Mouse (Mus musculus) adrenal gland, adult 2 months (tissue): ENCODE measurements at regions not wholly inside any gene's neighbourhood (a gene's known extent, or its start where the extent isn't known, plus 50 kb on each side); places are given as distances from the start of the nearest gene placed in this dataset.

Experiments
- DNase-seq: peaks from one replicate; pipeline ENCODE4 v3.0.0; 2021

DNA sequence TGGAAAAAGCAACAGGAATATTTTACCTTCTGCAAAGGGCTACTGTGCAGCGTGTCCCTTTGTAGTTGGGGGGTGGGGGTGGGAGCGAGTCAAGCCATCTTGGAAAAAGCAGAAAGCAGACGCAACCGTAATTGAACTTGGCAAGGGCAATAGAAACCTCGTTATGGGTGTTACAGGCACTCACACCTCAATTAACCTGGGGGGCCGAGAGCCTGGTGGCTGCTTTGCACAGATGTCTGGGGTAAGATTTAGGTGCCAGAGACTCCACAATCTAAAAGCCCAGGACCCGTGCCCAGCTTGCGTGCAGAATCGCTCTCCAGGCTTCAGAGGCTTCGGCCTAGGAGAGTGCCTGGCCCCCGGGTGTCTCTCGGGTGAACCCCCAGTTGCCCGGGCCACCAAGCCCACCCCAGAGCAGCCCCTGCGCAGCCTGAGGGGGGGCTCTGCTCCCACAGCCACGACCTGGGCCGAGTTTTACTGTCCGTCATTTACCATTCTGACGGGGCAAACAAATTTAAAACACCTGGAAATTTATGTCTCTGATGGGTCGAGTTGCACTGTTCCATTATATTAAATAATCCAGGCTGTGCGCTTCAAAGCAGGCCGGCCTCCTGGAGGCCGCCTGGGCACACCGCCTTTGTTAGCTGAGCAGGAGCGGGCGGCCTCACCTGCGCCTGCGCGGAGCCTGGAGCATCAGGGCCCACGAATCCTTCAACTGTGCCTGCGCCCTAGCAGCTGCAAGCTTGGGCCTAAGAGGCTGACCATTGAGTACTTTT lies 212.4 kb downstream of the Srbd1 start:
- DNase-seq, result no peak

DNA sequence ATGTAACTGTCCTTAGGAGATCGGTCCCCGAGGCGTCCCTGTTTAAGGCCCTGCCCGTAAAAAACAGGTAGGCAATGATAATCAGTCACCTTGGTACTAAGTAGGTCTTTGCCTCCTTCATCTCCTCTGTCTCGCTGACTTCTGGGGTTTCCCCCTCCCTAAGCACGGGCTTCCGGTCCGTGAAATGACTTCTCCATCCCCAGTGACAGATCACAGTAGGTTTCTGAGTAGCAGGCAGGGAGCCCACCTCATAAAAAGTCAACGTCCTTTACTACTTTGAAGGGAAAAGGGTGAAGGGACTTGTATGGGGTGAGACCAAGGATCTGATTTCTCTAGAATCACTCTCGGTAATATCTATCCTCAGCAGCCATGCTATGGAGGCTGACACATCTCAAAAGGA lies 213.0 kb downstream of the Srbd1 start:
- DNase-seq, result no peak

DNA sequence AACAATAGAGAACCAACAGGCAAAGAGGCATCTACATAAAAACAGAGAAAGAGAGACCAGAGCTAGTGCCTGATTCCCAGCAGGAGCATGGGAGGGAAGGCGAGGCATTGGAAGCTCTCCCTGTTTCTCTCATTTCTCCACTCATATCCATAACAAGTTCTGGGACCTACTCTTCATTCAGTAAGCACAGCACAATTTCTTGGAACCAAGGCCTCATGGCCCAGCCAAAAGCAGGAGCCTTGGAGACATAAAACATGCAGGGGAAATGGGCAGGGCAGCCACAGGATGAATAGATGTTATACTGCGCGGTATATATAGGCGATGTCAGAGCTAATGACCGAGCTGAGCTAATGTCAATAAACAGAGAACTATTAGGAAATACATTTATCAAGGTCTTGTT lies 214.2 kb downstream of the Srbd1 start:
- DNase-seq, result no peak

DNA sequence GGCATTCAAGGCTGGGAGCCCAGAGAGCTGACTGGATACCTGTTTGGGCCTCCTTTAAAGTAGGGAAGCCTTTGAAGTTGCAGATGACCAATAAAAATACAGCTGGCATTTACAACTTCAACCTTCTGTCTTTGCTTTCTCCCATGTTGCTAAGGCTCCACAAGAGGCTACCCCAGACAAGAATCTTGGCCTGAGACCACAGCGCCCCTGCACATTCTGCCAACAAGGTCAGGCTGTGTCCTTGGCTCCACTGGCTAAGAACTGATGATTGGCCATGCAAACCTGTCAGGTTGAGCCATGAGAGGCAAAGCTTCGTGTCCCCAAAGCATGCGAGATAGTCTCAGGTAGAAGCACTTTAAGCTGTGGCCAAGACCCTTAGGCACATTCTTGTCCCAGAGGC lies 214.6 kb downstream of the Srbd1 start:
- DNase-seq, result peak; percentile 10

DNA sequence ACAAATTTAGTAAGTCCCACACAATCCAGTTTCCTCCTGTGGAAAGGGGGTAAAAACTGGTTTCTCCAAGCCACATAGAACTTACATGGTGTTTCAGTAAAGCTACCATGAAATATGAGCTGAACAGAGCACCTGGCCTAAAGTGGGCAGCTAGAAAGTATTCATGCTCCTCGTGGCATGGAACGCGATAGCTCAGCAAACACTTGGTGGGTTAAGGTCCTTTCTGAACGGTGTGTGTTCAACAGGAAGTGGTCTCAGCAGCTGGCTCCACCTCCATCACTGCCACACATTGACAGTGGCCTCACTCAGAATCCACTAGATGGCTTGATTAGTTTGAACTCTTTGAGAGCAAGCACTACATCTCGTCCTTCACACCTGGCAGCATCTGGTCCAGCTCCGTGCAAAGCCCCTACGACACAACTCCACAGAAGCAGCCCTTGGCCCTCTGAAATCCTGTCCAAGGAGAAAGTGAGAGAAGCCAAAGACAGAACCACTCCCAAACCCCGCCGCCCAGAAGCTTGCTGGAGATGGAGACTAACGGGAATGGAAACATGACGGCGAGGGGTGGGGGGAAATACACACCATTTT lies 215.2 kb downstream of the Srbd1 start:
- DNase-seq, result no peak

DNA sequence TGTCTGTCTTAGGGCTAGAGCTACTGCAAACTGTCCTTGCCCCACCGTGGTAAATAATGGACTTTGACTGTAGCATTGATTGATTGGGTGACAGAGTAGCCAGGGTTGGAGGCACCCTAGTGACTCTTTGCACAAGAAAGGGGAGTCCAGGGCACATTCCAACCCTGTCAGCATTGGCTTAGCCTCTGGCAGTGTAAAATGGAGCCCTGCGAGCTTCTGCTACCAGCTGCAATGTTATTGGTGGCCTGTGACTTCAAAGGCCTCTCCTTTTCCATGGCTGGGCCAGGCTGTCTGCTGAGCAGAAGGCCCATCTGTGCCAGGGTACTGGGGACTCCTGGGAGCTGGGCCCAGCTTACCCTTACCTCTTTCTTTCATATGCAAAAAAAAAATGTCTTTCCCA lies 216.4 kb downstream of the Srbd1 start:
- peak; percentile 18 for DNase-seq

DNA sequence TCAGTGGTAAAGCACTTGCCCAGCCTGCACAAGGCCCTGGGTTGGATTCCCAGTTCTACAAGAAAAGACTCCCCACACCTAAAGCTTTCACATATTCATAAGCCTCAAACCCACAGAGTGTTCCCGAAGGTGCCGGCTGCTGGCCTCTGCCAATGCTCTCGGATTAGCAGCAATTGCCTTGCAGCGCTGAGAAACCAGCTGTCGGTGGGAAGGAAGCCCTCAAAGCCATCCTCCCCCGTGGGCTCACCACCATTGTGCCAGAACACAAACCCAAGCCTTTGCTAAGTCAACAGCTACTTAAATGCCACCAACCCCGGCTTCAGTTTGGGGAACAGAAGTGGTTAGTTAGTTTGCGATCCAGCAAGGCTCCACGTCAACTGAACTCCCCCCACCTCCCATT lies 217.7 kb downstream of the Srbd1 start:
- DNase-seq, result no peak

DNA sequence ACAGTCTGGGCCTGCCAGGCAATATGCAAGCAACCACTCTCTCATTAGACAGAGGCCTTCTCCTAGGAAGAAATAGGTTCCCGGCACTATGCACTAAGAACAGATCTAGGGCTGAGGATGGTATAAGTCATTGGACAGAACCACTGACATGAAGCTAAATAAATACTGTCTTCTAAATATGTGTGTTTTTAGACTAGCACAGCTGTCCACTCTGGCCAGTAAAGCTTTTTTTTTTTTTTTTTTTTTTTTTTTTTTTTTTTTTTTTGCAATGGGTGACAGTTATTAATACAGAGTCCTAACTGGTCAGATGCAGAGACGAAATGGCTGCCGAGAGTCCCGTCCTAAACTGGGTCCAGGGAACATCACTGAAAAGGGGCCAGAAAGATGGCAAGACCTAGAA lies 218.9 kb downstream of the Srbd1 start:
- DNase-seq, result no peak

DNA sequence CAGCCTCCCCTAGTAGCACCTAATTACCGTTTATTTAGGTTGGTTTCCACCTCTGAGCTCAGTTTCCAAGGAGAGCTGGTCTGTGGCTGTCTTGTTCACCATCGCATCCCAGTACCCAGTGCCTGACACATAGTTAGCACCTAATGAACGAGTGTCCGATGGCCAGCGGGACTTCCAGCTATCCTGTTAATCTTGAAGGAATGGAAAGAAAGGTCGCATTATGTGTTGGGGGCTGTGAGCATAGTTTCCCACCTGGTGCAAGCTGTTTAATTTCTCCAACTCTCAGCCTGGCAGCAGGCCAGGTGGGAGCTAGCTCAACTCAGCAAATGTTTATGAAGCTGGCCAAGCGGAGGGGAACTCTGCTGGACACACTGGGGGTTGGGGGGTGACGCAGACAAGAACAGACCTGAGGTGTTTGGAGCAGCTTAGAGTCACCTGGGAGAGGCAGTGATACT lies 223.7 kb downstream of the Srbd1 start:
- DNase-seq, result no peak

DNA sequence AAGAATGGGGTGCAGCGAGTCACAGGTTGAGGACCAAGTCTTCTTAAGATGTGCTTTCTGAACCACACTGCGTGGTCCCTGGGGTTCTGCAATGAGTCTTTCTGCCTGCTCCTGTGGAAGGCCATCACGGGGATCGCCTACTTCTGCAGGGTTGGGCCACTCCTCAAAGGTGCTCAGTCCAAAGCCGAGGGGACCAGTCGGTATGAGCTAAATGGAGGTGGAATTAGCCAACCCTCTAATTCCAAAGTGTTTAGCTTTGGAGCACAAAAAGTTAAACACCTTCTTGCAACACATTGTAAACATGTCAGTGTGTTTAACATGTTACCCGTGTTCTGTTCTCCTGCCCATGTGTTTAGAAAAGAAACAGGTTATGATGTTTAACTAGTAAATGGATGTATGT lies 225.1 kb downstream of the Srbd1 start:
- no peak for DNase-seq

DNA sequence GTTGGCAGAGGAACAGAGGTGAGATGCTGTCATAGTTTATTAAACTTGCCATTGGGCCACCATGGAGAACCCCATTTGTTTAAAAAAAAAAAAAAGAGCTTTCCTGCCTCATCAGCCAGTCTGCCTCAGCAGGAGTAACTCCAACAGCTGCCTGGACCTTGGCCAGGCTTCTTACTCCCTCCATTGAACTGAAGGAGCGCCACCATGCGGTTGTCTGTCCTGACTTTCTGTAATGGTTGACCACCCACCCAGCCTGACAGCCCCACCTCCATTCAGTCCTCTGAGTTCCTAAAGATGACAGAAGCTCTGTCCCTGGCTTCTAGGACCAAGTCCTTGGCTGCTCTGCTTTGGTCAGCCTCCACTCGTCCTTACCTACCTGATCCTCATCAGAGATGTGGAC lies 227.8 kb upstream of the Six2 start:
- no peak for DNase-seq

DNA sequence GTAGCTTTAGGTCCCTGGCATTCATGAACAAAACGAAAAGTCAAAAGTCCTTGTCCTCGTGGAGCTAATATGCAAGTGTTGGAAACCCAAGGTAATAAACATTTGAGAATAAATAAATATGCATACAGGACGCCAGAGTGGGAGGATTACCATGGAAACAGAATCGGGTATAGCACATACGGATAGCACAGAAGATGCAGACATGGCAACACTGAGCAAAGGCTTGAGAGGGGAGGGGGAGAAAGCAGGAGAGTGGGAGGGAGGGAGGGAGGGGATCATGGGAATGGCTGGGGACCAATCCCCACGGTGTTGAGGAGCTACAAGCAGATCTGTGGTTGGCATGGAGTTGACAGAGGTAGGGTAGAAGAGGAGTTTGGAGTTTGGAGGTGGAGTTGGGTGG lies 226.0 kb upstream of the Six2 start:
- no peak for DNase-seq

DNA sequence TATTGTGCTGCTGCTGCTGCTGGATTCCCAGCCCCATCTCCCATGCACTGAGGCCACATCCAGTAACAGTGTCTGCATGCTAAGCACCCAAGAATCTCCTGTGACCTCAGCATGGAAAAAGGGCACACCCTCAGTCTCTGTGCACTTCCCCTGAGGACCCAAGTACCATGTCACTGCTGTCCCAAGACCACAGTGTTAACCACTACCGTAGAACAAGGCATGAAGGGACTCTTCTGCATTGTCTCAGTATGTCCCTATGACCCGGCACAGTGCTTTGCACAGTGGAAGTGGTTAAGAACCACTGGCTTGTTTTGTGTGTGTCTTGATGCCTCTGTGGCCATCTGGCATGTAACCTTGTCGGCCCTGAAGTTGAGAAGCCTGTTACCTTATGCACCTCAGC lies 220.6 kb upstream of the Six2 start:
- no peak for DNase-seq

DNA sequence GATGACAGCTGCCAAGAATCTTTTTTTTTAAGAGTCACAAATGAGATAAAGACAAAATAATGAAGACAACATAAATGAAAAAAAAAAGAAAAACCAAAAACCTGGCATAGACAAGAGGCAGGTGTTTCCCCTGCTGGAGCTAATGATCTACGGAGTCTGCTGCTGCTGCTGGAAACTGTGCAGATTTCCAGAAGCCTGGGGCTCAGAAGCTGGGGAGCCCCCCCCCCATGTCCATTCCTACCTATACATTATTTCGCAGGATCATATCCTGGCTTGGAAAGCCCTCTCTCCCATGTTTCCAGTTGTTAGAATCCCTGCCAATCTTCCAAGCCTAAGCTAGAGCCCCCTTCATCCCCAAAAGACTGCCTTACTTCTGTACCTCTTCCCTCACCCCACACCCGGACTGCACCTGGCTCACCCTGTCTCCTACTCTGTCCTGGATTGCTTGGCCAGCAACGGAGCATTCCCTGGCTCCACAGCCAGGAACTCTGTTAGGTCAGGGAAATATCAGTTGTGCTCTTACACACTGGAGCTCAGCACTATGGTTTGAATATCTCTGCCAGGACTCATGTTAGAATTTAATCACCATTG lies 218.6 kb upstream of the Six2 start:
- no peak for DNase-seq

DNA sequence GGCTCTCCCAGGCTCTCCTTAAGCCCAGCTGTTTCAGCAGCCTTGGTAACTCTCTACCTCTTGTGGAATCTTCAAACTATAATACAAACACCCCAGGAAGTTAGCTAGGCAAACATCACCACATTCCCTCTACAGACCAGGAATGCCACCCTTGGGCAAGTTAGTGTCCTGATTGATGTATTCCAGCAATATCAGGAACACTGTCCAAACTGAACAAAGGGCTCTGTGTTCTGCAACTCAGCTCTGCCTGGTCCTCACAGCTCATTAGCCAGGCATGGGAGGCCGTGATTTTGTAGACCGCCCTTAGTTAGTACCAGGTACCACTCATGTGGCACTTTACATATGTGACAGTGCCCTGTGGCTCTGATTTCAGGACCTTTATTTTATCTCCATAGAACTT lies 214.5 kb upstream of the Six2 start:
- DNase-seq, result no peak

DNA sequence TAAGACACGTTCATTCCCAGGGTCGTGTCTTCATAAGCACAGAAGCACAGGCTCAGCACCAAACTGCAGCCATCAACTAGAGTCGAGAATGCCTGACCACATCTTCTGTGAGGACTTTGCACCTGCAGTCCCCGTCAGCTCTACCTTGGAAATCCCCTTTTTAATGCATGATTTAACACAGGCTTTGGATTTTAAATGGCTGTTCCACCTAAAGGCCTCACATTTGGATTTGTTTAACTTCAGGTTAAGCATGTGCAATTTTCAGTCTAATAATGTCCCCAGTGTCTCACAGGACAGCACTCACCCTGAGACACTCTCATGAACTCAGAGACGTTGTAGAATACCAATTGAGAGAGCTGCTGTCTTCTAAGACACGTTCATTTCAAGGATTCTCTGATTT lies 211.0 kb upstream of the Six2 start:
- no peak for DNase-seq

DNA sequence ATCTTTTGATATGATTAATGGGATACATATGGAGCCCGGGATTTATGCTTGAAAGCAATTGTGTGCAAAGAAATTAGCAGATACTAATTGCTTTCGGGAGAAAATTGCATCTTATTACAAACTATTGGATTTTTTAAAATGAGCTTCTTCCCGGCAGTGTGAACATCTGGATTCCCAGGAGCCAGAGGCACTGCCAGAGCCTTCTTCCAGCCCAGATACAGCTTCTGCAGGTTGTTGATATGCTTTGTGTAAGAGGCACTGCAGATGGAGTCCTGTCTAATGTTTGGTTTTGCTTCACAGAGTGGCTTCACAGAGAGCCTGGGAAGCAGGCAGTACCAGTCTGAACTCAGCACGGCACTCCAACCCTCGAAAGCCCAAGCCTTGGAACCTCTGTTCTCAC lies 207.9 kb upstream of the Six2 start:
- DNase-seq, result no peak

DNA sequence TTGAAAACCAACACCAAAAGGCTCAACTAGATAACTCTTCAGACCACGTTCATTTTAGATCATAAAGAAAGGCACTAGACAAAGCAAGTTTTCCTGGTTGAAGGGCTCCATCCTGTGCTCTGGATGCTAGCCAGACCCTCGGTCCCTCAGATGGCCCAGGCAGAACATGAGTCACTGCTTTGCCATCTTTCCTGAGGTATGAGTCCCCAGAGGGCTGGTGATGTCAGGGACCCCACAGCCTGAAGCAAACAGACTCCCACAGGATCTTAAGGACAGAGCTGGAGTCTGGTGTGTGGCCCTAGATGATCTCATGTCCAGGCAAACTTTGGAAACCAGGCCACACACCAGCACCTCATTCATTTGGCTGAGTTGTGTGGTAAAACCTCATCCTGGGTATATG lies 203.2 kb upstream of the Six2 start:
- peak; percentile 53 for DNase-seq

DNA sequence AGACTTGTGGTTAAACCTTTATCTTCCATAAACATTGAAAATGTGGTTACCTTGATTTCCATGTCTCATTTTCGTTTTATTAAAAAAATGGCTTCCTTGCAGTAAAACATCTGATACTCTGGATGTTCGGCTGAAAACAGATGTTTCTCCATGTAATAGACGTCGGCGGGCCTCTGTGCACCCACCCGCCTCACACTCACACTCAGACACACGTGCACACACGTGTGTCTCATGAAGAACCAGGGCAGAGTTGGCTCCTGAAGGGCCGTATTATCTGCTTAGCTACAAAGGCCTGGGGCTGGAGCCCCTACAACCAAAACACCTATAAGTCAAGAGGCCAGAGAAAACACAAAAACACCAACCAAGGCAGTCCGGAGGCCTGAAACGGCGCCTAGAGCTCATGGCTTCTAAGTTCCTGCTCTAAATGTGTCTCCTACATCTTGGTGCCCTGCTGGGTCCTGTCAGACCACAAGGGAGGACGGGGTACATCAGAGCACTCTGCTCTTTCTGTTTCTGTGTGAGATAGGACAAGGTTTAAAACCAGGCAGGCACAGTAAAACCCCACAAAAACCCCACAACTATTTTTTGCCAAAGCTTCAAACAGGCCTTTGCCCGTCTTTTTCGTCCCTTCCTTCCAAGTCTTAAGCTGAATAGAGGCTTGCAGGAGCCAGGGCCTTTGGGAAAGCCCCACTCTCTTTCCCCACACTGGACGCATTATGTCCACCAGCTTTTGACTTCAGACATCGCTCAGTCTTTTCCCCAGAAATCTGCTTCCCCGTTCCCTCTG lies 201.9 kb upstream of the Six2 start:
- DNase-seq, result no peak

DNA sequence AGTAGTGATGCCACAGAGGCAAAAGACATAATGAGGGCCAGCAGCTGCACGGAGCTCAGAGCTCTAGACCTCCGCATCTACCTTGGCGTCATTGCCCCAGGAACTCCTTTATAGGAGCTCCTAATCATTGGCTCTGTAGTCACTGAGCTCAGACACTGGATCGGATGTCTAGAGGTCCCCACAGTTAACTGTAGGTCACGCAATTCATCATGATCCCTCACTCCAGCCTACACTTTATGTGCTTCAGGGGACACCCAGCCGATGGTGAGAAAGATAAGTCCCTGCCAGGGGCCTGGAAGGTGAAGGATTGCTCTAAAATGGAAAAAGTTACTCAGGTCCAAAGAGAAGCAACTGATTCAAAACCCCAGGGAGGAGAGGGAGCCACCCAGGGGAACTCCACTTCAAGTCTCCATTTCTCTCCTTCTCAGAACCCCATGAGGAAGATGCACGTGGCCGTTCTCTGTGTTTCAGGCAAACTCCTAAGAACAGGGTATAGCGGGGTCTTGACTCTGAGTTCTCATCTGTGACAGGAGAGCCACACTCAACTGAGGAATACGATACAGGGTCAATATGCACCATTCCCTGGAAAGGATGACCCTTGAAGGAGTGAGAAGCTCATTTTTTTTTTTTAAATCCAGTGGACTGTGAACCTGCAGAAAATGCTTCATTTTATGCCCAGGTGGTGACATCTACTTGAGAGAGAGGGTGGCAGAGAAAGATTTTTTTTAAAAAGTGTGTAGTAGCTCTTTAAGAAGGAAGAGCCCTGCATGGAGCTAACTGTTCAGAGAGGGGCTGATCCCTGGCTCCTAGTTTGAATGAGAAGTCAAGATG lies 200.7 kb upstream of the Six2 start:
- DNase-seq, result no peak

DNA sequence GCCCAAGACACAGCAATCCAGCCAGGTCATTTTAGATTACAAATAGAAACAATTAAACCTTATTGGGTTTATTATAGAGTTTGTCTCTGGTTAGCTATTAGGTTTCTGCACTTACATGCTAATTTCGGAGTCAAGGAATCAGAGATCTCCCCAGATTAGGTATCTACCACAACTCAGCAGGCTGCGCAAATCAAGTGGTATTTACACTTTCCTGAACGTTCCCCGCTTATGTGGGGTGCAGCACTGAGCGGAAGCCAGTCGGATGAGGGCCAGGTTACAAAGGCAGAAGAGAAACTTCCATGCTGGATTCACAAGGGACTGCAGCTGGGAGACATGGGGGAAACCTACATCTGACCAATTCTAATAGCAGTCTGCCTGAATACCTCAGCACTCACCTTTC lies 198.6 kb upstream of the Six2 start:
- DNase-seq, result no peak

DNA sequence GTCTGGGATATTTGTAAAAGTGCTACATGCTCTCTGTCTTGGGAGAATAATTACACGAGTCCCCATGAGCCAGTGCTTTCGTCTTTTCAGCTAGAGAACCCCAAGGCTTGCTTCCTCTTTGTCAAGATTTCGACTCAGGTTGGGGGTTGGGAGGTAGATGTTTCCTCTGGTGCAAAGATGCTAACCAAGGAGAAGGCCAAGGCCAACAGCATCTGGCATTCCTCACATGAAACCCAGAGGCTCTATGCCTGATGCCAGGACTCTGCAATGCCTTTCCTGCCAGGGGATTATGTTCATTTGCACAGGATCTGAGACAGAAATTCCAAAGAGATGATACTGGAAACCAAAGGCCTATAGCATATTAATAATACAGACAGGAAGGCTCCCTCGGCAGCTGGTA lies 198.2 kb upstream of the Six2 start:
- peak; percentile 36 for DNase-seq
